Mouse (Mus musculus) c-Kit-positive CD71-negative TER-119-negative erythroid progenitor cells, embryonic 14.5 days (primary cell): ENCODE data around the gene Rrh.
"Not testable (repeated sequence)": the region's sequence is repeated elsewhere in the genome, so short reads cannot be mapped to it uniquely, and the experiment has no call there.

Source experiments
- DNase-seq: peaks from one replicate; pipeline ENCODE4 v3.0.0-alpha.2; 2013; ENCODE audit warnings: low read depth

Gene Rrh

GRCm38 (mm10) chr3:129781435-129781834, 41.0 kb downstream of the Rrh start:
- DNase-seq = no peak

GRCm38 (mm10) chr3:129771210-129771609, 51.2 kb downstream of the Rrh start:
- no peak for DNase-seq

- DNase-seq = no peak
These were observed 55.2 kb downstream of the Rrh start for GRCm38 (mm10) chr3:129766971-129767794.

GRCm38 (mm10) chr3:129766106-129766505, 56.3 kb downstream of the Rrh start:
- DNase-seq = no peak

- DNase-seq = not testable (repeated sequence)
These were observed 64.8 kb downstream of the Rrh start for GRCm38 (mm10) chr3:129757599-129757998.

- DNase-seq = no peak
These were observed 67.5 kb downstream of the Rrh start, which contains the start of gene Egf for GRCm38 (mm10) chr3:129754650-129755604. Gene Egf (minus strand): TSS chr3:129755316.
